Mouse (Mus musculus): ENCODE results near the gene Dhx40.
"Not testable (repeated sequence)": the region's sequence is repeated elsewhere in the genome, so short reads cannot be mapped to it uniquely, and the experiment has no call there.

Gene Dhx40

DNA sequence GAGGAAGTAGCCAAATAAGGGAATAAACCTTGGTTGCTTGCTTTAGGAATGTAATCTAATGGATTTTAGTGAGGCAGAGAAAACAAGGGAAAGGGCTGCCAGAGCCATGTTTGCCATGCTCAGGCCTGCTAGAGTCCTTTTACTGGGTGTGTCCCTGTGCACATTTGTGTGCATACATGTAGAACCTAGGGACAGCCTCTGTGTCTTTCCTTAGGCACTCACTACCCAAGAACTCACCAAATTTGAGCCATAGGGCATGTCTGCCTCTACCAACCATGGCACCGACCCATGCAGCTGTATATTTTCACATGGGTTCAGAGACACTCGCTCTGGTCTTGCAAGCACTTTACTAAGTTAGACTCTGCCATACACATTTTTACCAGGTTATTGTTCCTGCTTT lies 11.4 kb upstream of the Dhx40 start:
- no peak for DNase-seq (ENCODE audit: low read depth, low spot score)

DNA sequence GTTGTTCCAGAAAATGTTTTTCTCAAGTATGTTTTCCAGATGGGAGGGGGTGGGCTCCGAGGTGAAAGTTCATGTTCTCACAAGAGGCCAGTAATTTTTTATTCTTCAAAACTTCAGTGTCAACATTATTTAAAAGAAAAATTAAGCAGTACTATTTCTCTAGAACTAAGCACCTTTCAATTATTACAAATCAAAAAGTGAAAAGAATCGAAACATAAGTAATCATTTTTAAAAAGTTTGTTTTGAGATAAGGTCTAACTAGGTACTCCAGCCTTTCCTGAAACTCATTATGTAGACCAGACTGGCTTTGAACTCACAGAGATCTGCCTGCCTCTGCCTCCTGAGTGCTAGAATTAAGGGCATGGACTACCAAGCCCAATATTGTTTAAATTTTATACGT lies 8.7 kb upstream of the Dhx40 start:
- not testable (repeated sequence) for DNase-seq (ENCODE audit: low read depth, low spot score)

DNA sequence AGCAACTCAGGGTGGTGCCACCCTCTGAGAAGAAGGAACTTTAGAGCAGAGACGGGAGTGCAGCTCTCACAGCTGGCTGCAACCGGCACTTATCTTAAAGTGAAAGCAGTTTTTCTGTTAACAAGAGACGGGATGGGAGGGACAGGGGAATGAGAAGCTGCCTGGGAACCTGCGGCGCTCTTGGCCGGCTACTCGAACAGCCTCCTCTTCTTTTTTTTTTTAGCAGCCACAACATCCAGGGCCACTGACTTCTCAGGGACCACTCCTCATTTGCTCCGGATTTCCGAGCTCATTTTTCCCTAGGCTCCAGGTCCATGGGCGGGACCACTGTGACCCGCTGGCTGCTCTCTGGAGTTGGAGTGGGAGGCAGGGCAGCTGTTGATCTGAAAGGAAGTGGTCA lies 6.9 kb upstream of the Dhx40 start:
- not testable (repeated sequence) for DNase-seq (ENCODE audit: low read depth, low spot score)

DNA sequence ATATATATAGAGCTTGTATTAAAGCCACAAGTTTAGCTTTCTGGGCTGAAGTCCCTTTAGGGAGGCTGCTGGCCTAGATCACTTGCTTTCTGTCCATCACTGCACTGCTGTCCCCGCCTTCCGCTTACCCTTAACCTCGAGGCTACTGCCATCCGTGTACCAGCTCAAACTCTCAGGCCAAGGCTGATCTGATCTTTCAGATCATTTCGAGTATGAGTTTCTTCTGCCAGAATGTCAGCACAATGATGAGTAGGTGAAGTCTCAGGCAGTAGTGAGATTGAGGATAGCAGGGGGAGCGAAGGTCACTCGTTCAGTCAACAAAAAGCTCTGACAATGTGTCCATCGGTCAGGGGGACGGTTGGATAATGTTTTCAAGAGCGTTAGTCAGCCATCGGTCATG lies 5.7 kb upstream of the Dhx40 start:
- not testable (repeated sequence) for DNase-seq (ENCODE audit: low read depth, low spot score)

DNA sequence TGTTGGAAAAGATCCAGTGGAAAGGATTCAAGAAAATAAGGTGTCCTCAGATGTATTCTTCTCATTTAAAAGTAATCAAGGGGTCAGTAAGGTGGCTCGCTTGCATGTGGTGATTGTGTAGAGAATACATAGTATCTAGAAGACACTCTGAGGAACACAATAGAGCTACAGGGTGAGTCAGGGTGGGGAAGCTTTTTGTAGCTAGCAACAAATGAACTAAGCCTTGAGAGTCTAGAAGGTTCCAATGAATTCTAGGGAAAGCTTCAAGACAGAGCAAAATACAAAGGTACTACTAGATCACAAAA lies 3.7 kb upstream of the Dhx40 start:
- no peak for DNase-seq (ENCODE audit: low read depth, low spot score)

DNA sequence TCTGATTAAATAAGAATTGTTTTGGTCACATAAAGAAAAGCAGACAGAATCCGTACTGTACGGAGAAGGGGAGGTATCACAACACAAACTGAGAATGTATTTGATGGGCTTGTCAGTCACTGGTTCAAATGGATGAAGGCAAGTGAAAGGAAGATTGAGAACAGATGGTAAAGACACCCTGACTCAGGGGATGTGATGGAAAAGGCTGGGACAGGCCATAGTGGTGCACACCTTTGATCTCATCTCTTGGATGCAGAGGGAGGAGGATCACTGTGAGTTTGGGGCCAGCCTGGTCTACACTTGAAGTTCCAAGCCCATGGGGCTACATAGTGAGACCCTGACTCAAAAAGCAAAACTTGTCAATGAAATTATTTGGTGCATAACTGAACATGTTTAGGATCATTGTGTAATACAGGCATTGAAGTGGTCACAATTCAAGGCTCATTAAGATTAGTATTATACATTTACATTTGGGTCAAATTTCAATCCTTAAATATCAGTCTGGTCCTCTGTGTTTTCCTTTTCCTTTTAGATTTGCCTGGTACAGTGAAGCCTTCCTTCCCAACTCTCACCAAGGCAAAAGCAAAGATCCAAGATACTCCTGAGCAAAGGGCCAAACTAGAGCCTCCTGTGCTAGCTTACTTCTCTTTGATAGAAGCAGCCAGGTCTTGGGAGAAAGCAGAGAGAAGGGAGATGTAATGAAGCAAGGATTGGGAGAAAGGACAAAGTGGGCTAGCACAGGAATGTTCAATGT lies 3.2 kb upstream of the Dhx40 start:
- DNase-seq (ENCODE audit: low read depth, low spot score): no peak

DNA sequence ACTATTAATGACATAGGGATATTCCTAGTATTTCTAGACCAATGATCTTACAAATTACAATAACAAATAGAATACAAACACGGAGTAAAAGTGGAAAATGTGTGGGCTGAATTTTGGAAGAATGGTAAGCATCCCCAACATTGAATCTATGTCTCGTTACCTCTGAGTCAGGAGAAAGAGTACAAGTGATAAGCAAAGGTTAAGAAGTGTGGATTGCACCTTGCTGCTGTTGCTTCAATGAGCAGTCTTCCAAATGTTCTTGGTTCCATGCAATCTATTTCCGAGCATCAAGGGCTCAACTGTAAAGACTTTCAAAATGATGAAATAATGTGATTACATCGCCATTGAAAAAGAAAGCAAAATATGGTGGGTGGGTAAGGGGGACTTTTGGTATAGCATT lies 2.3 kb upstream of the Dhx40 start:
- no peak for DNase-seq (ENCODE audit: low read depth, low spot score)

DNA sequence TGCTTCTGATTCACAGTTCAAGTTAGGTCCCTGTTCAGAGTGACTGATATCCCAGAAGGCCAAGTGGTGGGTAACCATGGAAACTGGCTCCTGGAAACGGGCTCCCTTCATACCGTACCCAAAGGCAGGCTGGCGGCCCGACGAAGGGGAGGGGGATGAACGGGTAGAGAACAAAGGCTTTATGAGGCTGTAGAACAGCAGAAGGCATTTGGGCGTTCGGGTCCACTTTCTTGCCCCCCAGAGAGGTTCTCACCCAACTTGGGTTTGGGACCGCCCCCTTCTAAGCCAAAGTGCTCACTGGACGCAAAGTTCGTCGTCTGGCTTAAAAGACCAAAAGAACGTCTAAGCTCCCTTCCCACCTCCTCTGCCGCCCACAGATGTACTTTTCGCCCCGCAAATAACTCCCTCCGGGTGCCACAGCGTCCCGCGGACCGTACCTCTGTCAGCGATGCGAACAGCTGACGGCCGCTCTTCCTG lies 507 bp downstream of the Dhx40 start:
- peak; percentile 12 for DNase-seq (ENCODE audit: low read depth, low spot score)

DNA sequence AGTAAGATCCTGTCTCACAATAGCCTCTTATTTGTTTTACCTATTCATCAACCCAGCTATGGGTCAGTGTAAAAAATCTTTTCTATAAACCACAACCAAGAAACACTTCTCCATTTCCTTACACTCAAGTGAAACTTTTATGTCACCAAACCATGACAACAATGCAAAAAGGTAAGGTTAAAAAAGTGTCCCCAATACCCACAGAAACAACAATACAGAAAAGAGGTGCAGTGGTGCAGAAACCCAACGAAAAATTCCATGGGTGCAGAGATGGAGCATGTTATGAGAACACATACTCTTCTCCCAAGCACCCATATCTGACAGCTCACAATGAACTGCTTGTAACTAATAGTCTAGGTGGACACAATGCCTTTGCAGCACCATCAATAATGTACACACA lies 13.4 kb downstream of the Dhx40 start:
- DNase-seq (ENCODE audit: low read depth, low spot score): no peak

DNA sequence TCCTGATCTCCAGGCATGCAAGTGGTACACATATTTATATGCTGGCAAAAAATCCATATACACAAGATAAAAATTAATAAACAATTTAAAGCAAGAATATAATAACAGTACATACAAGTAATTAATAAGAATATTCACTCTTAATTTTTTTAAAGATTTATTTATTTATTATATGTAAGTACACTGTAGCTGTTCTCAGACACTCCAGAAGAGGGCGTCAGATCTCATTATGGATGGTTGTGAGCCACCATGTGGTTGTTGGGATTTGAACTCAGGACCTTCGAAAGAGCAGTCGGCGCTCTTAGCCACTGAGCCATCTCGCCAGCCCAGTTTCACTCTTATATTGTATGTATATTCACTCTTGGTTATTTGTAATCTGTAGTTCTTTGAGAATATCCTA lies 20.1 kb downstream of the Dhx40 start:
- DNase-seq (ENCODE audit: low read depth, low spot score): not testable (repeated sequence)

DNA sequence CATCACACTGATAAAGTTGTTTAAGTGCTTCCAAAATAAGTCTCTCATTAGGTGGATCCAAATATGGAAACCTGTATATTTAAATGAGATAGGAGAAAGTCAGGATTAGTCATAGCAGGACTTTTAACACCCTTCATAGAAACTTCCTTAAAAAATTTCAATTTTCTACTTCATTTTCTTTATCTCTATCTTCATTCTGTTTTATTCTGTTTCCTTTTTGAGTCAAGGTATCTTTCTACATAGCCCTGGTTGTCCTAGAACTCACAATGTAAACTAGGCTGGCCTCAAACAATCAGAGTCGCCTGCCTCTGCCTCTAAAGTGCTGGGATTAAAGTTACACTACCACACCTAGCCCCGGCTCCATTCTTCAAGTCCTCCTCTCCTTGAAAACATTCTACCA lies 21.8 kb downstream of the Dhx40 start:
- DNase-seq (ENCODE audit: low read depth, low spot score): no peak

DNA sequence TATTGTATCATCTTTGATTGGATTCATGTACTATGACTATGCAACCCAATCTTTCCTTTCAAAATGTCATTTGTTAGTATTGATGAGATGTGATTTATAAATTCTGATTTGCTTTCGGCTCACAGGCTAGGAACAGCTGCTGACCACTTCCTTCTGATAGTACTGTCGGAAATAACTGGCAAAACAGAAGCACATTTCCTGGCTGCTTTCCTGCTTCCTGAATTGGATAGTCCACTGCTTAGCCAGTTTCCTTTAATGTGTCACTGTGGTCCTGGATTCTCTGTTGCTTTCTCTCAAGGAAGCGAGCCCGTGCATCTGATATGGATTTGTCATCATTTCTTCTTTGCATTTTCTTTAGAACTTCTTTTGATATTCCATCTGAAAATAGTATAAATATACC lies 37.7 kb downstream of the Dhx40 start:
- no peak for DNase-seq (ENCODE audit: low read depth, low spot score)

DNA sequence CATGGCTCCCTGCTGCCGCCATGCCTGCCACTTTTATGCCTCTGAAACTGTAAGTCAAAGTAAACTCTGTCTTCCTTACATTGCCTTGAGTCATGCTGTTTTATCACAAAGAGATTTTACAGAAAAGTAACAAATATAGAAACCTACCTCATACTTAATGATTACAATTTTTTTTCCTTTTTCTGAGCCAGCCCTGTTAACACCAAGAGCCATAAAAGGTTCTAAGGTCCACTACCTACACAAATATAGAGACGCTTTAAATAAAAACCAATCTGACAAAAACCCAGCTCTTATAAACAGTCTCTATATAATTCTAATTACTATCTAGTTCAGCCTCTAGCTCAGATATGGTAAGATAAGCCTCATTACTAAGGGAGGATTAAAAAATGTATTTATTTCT lies 43.0 kb downstream of the Dhx40 start:
- no peak for DNase-seq (ENCODE audit: low read depth, low spot score)

DNA sequence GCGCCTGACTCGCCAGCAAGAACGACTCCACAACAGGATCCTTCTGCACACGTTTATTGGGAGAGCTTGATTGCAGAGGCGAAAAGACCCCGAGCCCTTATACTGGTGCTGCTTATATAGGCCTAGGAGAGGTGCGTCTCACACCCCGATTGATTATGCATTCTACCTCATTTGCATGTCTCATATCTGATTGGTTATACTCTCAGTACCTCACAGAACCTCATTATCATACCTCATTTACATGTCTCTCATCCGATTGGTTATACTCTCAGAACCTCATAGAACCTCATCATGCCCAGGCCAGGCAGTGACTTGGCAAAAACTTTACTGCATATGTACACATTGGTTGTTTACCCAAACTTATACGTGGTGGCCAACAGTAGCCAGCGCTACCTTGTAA lies 44.4 kb downstream of the Dhx40 start:
- DNase-seq (ENCODE audit: low read depth, low spot score): not testable (repeated sequence)

DNA sequence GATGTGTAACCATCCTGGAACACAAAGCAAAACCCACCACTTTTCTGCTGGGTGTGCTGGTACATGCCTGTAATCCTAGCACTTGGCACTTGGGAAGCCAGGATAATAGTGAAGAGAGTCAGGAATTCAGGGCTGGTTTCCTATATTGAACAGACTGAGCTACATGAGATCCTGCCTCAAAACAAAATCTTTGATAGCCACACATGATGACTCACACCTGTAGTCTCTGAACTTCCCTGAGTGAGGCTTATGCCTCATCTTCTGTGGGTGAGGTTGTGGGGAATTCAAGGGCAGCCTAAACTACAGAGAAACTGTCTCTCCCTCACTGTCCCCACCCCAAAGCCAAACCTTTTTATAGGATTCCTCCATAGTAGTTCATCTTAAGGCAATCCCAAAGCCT lies 47.2 kb downstream of the Dhx40 start:
- no peak for DNase-seq (ENCODE audit: low read depth, low spot score)

DNA sequence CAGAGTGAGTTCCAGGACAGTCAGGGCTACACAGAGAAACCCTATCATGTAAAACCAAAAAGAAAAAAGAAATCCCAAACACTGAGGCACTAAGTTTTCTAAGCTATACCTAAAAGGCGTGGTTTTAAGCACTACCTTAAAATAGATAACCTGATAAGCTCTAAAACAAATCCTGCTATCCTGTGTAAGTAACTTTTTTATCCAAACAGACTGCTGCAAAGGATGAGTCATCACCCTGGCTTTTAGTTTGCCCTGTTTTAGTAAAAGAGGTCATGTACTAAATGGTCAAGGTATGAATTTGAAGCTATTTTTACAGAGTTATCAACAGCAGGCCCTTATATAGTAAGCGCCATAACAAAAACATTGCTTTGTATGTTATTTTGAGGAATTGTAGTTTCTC lies 47.7 kb downstream of the Dhx40 start:
- DNase-seq (ENCODE audit: low read depth, low spot score): no peak

DNA sequence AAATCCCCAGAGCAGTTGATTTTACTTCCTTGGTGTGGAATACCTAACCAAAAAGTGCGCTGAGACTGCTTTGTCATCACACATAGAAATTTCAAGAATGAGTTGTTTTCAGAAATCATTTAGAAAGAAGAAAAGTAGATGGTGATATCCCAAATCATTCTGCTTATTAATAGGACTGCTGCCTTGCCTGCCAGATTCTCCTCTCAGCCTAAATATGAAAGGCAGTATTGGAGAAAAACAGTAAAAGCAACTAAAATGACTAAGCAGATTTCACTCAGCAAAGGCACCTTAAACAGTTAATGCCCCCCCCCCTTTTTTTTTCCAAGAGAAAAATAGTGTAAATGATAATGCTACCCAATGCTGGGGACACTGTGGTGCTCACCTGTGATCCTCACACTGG lies 48.3 kb downstream of the Dhx40 start:
- no peak for DNase-seq (ENCODE audit: low read depth, low spot score)

DNA sequence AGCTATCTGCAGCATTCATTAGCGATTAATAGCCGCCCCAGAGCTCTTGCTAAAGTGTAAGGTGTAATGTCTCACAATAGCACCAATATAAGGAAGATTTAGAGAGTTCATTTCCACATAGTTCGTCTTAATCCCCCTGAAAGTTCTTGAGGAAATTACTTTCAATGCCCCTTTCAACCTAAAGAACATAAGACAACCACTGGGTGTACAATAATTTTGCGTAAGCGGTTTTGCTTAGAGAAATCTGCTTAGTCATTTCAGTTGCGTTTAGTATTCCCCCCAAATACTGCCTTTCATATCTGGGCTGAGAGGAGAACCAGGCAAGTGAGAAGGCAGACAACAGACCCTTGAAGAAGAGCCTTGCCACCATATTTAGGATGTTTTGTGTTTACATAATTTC lies 49.0 kb downstream of the Dhx40 start:
- peak; percentile 42 for DNase-seq (ENCODE audit: low read depth, low spot score)

DNA sequence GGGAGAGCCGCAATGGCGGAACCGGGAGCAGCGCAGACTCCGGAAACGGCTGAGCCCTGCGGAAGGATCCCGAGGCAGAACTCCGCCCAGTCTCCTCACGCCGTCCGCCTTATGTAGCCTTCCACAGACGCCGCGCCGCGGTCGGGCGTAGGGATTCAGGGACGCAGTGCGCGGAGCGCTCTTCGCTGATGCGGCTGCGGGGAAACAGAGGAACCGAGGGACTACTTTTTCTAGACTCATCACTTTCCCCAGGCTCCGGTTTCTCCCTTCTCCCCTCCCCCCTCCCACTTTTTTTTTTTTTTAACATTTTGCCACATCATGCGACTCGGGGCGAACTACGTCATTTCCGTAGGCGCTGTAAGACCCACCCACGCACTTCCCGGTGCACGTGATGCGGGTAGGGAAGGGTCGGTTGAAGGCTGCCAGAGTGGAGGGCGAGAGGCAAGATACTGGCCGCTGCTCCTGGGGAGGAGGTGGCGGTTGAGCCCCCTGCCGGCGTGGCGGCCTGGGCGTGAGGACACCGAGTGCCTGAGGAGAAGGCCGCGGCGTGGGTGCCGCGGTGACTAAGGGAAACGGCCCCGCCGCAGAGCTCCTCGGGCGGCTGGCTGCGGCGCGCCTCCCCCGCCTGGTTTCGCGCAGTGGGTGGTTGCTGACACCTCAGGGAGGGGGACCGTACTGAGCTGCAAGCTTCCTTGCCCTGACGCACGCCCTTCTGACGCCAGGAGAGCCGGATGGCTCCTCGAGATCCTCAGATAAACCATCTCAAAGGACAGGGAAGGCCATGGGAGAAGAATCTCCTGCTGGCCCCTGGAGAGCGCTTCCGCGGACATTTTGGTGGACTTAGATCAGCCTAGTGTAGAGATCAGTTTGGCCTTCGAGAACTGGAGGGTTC lies 49.8 kb downstream of the Dhx40 start, which contains the start of gene Cltc:
TSS of gene Cltc (minus strand) at position 86 of the 892 bp plus-strand sequence.
- peak; percentile 100 for DNase-seq (ENCODE audit: low read depth, low spot score)

DNA sequence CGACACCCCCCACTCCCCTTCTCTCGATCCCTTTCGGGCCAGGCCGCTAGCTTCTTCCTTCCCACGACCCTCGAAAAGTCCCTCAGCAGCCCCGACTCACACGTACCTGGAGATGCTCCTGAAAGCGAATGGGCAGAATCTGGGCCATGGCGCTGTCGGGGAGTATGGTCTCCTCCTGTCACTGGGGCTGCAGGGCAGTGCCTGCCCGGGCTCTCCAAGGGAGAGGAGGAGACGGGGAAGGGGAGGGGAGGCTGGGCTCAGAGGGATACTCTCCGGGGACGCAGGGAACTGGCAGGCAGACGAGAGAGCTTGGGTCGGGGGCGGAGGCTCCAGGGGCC lies 50.4 kb downstream of the Dhx40 start:
- no peak for DNase-seq (ENCODE audit: low read depth, low spot score)

DNA sequence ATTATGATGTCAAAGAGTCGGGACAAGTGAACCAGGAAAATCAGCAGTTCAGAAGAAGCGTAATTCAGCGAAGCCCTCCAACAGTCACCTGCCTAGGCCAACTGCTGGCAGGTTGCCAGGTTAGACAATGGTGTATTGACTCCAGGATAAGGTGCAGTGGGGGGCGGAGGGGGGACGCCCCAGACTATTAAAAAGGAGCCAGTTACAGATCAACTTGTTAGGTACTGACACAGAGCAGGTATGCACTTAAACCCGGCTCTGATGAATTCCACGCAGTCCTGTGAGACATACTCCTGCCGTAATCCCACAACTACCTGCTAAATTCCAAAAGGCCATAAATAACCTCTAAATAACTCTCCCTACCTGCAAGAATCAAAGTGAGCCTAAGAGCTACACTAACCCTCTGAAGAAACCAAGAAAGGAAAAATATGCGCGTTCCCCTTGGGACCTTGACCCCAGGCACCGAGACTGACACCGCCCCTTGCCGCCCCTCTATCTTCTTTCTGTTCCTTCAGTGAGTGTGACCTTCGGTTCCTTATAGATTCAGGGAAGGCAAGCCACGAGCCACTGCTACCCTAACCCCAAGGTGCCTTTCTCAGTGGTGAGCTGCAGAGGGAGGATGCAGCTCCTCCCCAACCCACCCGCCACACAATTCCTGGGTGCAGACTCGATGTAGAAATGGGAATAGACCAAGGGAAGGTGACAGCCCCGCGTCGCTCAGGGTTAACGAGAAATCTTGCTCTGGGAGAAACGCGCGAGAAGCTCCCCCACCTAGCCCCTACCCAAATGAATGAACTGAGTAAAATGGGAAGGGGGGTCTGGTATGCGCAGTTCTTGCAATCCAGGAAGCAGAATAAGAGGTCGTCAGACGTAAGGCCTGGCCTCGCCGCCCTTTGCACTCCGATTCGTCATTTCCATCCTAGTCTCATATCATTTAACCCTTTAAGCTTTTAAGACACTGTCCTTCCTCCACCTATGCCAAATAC lies 51.1 kb downstream of the Dhx40 start:
- peak; percentile 56 for DNase-seq (ENCODE audit: low read depth, low spot score)

DNA sequence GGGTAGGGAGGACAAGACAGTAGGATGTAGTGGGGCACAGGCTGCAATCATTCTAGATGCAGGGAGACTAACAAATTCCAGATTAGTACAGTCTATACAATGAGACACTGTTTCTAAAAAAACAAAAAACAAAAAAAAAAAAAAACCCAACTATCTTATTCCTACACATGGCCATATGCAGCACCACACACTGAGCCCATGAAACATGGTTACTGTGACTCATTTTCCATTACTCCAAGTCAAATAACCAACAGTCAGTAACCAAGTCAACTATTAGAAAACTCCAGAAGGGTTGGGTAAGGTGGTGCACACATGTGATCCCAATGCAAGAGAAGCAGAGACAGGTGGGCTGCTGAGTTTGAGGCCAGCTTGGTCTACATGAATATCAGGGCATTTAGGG lies 55.1 kb downstream of the Dhx40 start:
- no peak for DNase-seq (ENCODE audit: low read depth, low spot score)
